In the genomic region with DNA sequence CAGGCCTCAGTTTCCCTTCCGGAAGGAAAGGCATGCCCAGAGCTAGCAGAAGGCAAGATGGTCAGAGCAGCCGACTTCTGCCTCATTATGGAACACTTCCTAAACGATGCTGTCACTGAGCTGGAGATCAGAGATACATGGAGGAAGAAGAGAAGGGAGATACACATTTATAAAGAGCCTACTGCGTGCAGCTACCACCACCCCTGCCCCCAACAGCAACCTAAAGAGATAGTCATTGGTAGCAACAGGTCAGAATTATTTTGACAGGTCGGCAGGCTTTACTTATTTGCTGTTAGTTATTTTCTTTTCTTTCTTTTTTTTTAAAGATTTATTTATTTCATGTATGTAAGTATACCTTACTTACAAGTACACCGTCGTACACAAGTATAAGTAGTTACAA, we compare ENCODE assay signal across 10 mouse cellular contexts.
DNase-seq lines count a peak whose midpoint lies in the region; ATAC-seq and TF ChIP-seq lines count a peak whose summit lies in the region.
"Had no signal": no experiment of that assay in that cellular context is flagged by ENCODE, and none has a peak within 500 bp of the region (broad histone marks: within the 10 kb centered on the region; RNA-seq: fewer than 3 reads in every experiment).

No protein-coding gene starts in this region.

- TF ChIP-seq CTCF in kidney, adult 2 months (conservative IDR thresholded peaks at IDR 0.05; ENCODE audit: insufficient read depth, insufficient read length, low read depth, low read length), result no peak

- peaks cover 83% of the 10 kb centered on the region for H3K36me3 ChIP-seq in forebrain, embryonic 10.5 days (replicated peaks)
- peaks cover 2% of the 10 kb centered on the region; the same call in 1 of the 2 replicates for H3K36me3 ChIP-seq in forebrain, embryonic 11.5 days (ENCODE audit: control insufficient read depth, insufficient read depth, low read length)
- H3K36me3 ChIP-seq in kidney, embryonic 16.5 days (ENCODE audit: insufficient read depth, low read length), result peaks cover 10% of the 10 kb centered on the region; the same call in 1 of the 2 replicates
- no peaks in the 10 kb centered on the region for H3K36me3 ChIP-seq in kidney, adult 2 months (ENCODE audit: control insufficient read depth, insufficient read depth, low read length)
- peaks cover 3% of the 10 kb centered on the region; the same call in 1 of the 2 replicates for H3K36me3 ChIP-seq in hindbrain, embryonic 16.5 days (ENCODE audit: control insufficient read depth, insufficient read depth, low read length)
- H3K36me3 ChIP-seq in neural tube, embryonic 13.5 days, result peaks cover 38% of the 10 kb centered on the region

- H3K4me3 ChIP-seq in forebrain, embryonic 10.5 days, result no peak overlapping the region
- H3K4me3 ChIP-seq in forebrain, embryonic 11.5 days (ENCODE audit: low read depth, low read length), result no peak overlapping the region
- H3K4me3 ChIP-seq in kidney, embryonic 16.5 days (ENCODE audit: low read length), result no peak overlapping the region
- H3K4me3 ChIP-seq in kidney, adult 2 months (ENCODE audit: insufficient read depth, low read depth, low read length), result no peak overlapping the region
- no peak overlapping the region for H3K4me3 ChIP-seq in hindbrain, embryonic 16.5 days (ENCODE audit: low read length)
- H3K4me3 ChIP-seq in neural tube, embryonic 13.5 days, result no peak overlapping the region
- H3K4me3 ChIP-seq: embryonic facial prominence, embryonic 15.5 days had no signal

- H3K27me3 ChIP-seq in forebrain, embryonic 10.5 days (ENCODE audit: poor library complexity, severe bottlenecking), result no peaks in the 10 kb centered on the region
- H3K27me3 ChIP-seq in forebrain, embryonic 11.5 days (ENCODE audit: control insufficient read depth, insufficient read depth, low read length), result no peaks in the 10 kb centered on the region
- no peaks in the 10 kb centered on the region for H3K27me3 ChIP-seq in kidney, embryonic 16.5 days (ENCODE audit: insufficient read depth, low read length)
- H3K27me3 ChIP-seq in kidney, adult 2 months (replicated peaks; ENCODE audit: control insufficient read depth, insufficient read depth, low read length), result no peaks in the 10 kb centered on the region
- no peaks in the 10 kb centered on the region for H3K27me3 ChIP-seq in hindbrain, embryonic 16.5 days (replicated peaks; ENCODE audit: control insufficient read depth, insufficient read depth, low read length)
- H3K27me3 ChIP-seq in neural tube, embryonic 13.5 days, result no peaks in the 10 kb centered on the region
- H3K27me3 ChIP-seq: embryonic facial prominence, embryonic 15.5 days had no signal

- TF ChIP-seq POLR2A in kidney, adult 2 months (IDR thresholded peaks at IDR 0.05; ENCODE audit: low read depth, low read length), result no peak

- no peak for ATAC-seq in forebrain, embryonic 11.5 days (replicated peaks; ENCODE audit: low FRiP score)
- no peak for ATAC-seq in kidney, embryonic 16.5 days (ENCODE audit: low FRiP score, low TSS enrichment)
- ATAC-seq in hindbrain, embryonic 16.5 days, result no peak
- no peak for ATAC-seq in neural tube, embryonic 13.5 days (ENCODE audit: low read depth)
- no peak for ATAC-seq in cerebellum, adult (ENCODE audit: insufficient number of reproducible peaks, low FRiP score, low TSS enrichment)

- no peak for DNase-seq in forebrain, embryonic 10.5 days (ENCODE audit: extremely low spot score, low spot score)
- DNase-seq in forebrain, embryonic 11.5 days (ENCODE audit: low spot score), result no peak
- DNase-seq in kidney, adult 2 months, result no peak
- no peak for DNase-seq in adrenal gland, postnatal 14 days

- H3K4me2 ChIP-seq in forebrain, embryonic 11.5 days (ENCODE audit: low read depth, low read length, severe bottlenecking), result no peak overlapping the region
- no peak overlapping the region for H3K4me2 ChIP-seq in kidney, embryonic 16.5 days (replicated peaks; ENCODE audit: low read depth, low read length)
- no peak overlapping the region for H3K4me2 ChIP-seq in hindbrain, embryonic 16.5 days (ENCODE audit: low read length)
- H3K4me2 ChIP-seq in neural tube, embryonic 13.5 days, result no peak overlapping the region
- H3K4me2 ChIP-seq: embryonic facial prominence, embryonic 15.5 days had no signal

- WGBS in forebrain, embryonic 10.5 days, result 95% methylated on average over 7 of the region's 7 CpGs
- 89% methylated on average over 7 of the region's 7 CpGs for WGBS in forebrain, embryonic 11.5 days
- WGBS in kidney, embryonic 16.5 days, result 63% methylated on average over 7 of the region's 7 CpGs
- 78% methylated on average over 7 of the region's 7 CpGs for WGBS in kidney, adult 2 months
- 86% methylated on average over 7 of the region's 7 CpGs for WGBS in hindbrain, embryonic 16.5 days
- 90% methylated on average over 7 of the region's 7 CpGs for WGBS in neural tube, embryonic 13.5 days

- H3K9me3 ChIP-seq in forebrain, embryonic 10.5 days, result no peaks in the 10 kb centered on the region
- no peaks in the 10 kb centered on the region for H3K9me3 ChIP-seq in forebrain, embryonic 11.5 days (ENCODE audit: control insufficient read depth, low read length)
- H3K9me3 ChIP-seq in kidney, embryonic 16.5 days (ENCODE audit: low read length), result no peaks in the 10 kb centered on the region
- H3K9me3 ChIP-seq in hindbrain, embryonic 16.5 days (ENCODE audit: control insufficient read depth, low read length), result no peaks in the 10 kb centered on the region
- H3K9me3 ChIP-seq in neural tube, embryonic 13.5 days, result no peaks in the 10 kb centered on the region
- H3K9me3 ChIP-seq: embryonic facial prominence, embryonic 15.5 days had no signal

- peaks cover 75% of the 10 kb centered on the region for H3K4me1 ChIP-seq in forebrain, embryonic 10.5 days
- H3K4me1 ChIP-seq in forebrain, embryonic 11.5 days (replicated peaks; ENCODE audit: control insufficient read depth, insufficient read depth, low read length), result peaks cover 20% of the 10 kb centered on the region
- H3K4me1 ChIP-seq in kidney, embryonic 16.5 days (ENCODE audit: insufficient read depth, low read length), result peaks cover 56% of the 10 kb centered on the region
- peaks cover 10% of the 10 kb centered on the region for H3K4me1 ChIP-seq in kidney, adult 2 months (ENCODE audit: control insufficient read depth, insufficient read depth, low read length)
- H3K4me1 ChIP-seq in hindbrain, embryonic 16.5 days (ENCODE audit: control insufficient read depth, insufficient read depth, low read depth, low read length), result peaks cover 67% of the 10 kb centered on the region
- peaks cover 86% of the 10 kb centered on the region for H3K4me1 ChIP-seq in neural tube, embryonic 13.5 days (replicated peaks)

- H3K27ac ChIP-seq in forebrain, embryonic 10.5 days, result peak overlapping the region; percentile 67
- H3K27ac ChIP-seq in forebrain, embryonic 11.5 days (ENCODE audit: low read depth, low read length), result no peak overlapping the region
- H3K27ac ChIP-seq in kidney, embryonic 16.5 days (ENCODE audit: low read length), result peak overlapping the region; percentile 77
- H3K27ac ChIP-seq in kidney, adult 2 months (ENCODE audit: insufficient read depth, low read depth, low read length), result no peak overlapping the region
- peak overlapping the region; percentile 79 for H3K27ac ChIP-seq in hindbrain, embryonic 16.5 days (ENCODE audit: low read depth, low read length)
- peak overlapping the region; percentile 85 for H3K27ac ChIP-seq in neural tube, embryonic 13.5 days (replicated peaks)
- H3K27ac ChIP-seq: embryonic facial prominence, embryonic 15.5 days; kidney, postnatal 0 days had no signal

- no peak overlapping the region for H3K9ac ChIP-seq in forebrain, embryonic 11.5 days (ENCODE audit: low read length)
- H3K9ac ChIP-seq in kidney, embryonic 16.5 days (replicated peaks; ENCODE audit: low read length), result no peak overlapping the region
- no peak overlapping the region for H3K9ac ChIP-seq in hindbrain, embryonic 16.5 days (ENCODE audit: low read depth, low read length)
- no peak overlapping the region; the same call in 1 of the 2 replicates for H3K9ac ChIP-seq in neural tube, embryonic 13.5 days
- H3K9ac ChIP-seq: embryonic facial prominence, embryonic 15.5 days had no signal

Comparison
In these comparisons a context has a peak if more than half of its experiments do, and no peak if none do; other contexts are left out.
1. H3K27ac ChIP-seq: peak in forebrain, embryonic 10.5 days (single experiment), kidney, embryonic 16.5 days (single experiment), hindbrain, embryonic 16.5 days (single experiment) and neural tube, embryonic 13.5 days (single experiment); none in forebrain, embryonic 11.5 days (single experiment) and kidney, adult 2 months (single experiment).